Mouse (Mus musculus) neural tube, embryonic 11.5 days (tissue): ENCODE data around the gene Paqr9. TPM values are rescaled to one million over a fixed set of nuclear protein-coding genes. Genes with fewer than 3 reads are reported as not detected.

Experiments
- ATAC-seq: fragments of 200-750 bp; cut with Nextera tagmentation; 2 replicates; pipeline ENCODE4 v1.8.0; 2017; ENCODE audit warnings: moderate number of reproducible peaks, mild to moderate bottlenecking, moderate TSS enrichment, moderate library complexity; ENCODE audit not compliant: insufficient read depth, low FRiP score, low TSS enrichment
- DNase-seq: peaks from one replicate; pipeline ENCODE4 v3.0.0-alpha.2; 2015; ENCODE audit warnings: low spot score
- H3K27ac ChIP-seq: fragments of 300-500 bp; sonication (generic); 2 replicates; pipeline ENCODE4 v1.5.1; 2014; ENCODE audit warnings: low read depth, mild to moderate bottlenecking, low read length
- H3K27me3 ChIP-seq: fragments of 300-500 bp; sonication (generic); 2 replicates; pipeline ENCODE4 v1.6.1; 2014; ENCODE audit warnings: mild to moderate bottlenecking, low read length, mixed read lengths; ENCODE audit not compliant: control insufficient read depth, insufficient read depth
- H3K36me3 ChIP-seq: fragments of 300-500 bp; sonication (generic); 2 replicates; pipeline ENCODE4 v1.6.1; 2014; ENCODE audit warnings: mild to moderate bottlenecking, low read length, moderate library complexity, mixed read lengths; ENCODE audit not compliant: control insufficient read depth, insufficient read depth
- H3K4me1 ChIP-seq: fragments of 300-500 bp; sonication (generic); 2 replicates; pipeline ENCODE4 v1.6.1; 2014; ENCODE audit warnings: low read length, mixed read lengths; ENCODE audit not compliant: control insufficient read depth, insufficient read depth
- H3K4me2 ChIP-seq: fragments of 300-500 bp; sonication (generic); 2 replicates; pipeline ENCODE4 v1.6.1; 2014; ENCODE audit warnings: low read depth, mild to moderate bottlenecking, moderate library complexity
- H3K4me3 ChIP-seq: fragments of 300-500 bp; sonication (generic); 2 replicates; pipeline ENCODE4 v1.5.1; 2014; ENCODE audit warnings: low read depth, low read length
- H3K9ac ChIP-seq: fragments of 300-500 bp; sonication (generic); 2 replicates; pipeline ENCODE4 v1.6.1; 2014; ENCODE audit warnings: mild to moderate bottlenecking, low read length
- H3K9me3 ChIP-seq: fragments of 300-500 bp; sonication (generic); 2 replicates; pipeline ENCODE4 v1.6.1; 2016; ENCODE audit warnings: low read length; ENCODE audit not compliant: control insufficient read depth
- WGBS: fragments of 180-500 bp; shearing (Covaris S2); extraction: QIAGEN DNeasy Blood & Tissue Kit; methylation state at CpG from one replicate; pipeline ENCODE4 v1.1.7; 2014; 5-methylcytosine and 5-hydroxymethylcytosine counted together
- polyA plus RNA-seq: library from polyadenylated mRNA; unstranded; fragments of >200 nt; fragmentation: Nextera tagmentation; extraction: Ambion mirVana; gene quantifications from 2 replicates; pipeline ENCODE4 v1.2.1, GENCODE M21; 2014

Gene Paqr9
- polyA plus RNA-seq, 1 experiment from 2014 or later, result 0.80 TPM

GRCm38 (mm10) chr9:95566931-95567330, 7.5 kb downstream of the Paqr9 start:
- H3K27me3 ChIP-seq, result no peaks in the 10 kb centered on the region
- H3K4me2 ChIP-seq, result no peak overlapping the region
- H3K27ac ChIP-seq, result no peak overlapping the region
- no peak overlapping the region for H3K9ac ChIP-seq
- H3K4me3 ChIP-seq, result no peak overlapping the region
- DNase-seq (no peak), ATAC-seq (no peak)
- no peaks in the 10 kb centered on the region for H3K36me3 ChIP-seq
- no peaks in the 10 kb centered on the region for H3K9me3 ChIP-seq
- H3K4me1 ChIP-seq, result no peaks in the 10 kb centered on the region
- 67% methylated on average over 5 of the region's 5 CpGs for WGBS

GRCm38 (mm10) chr9:95569249-95569648, 9.8 kb downstream of the Paqr9 start:
- Histone ChIP-seq H3K27ac (no peak overlapping the region), H3K9ac (no peak overlapping the region), H3K4me1 (no peaks in the 10 kb centered on the region), H3K4me3 (no peak overlapping the region), H3K4me2 (no peak overlapping the region), H3K9me3 (no peaks in the 10 kb centered on the region), H3K27me3 (no peaks in the 10 kb centered on the region), H3K36me3 (no peaks in the 10 kb centered on the region)
- ATAC-seq, result no peak
- DNase-seq, result no peak
- WGBS, result 93% methylated on average over 5 of the region's 5 CpGs

- no peaks in the 10 kb centered on the region for H3K4me1 ChIP-seq
- ATAC-seq (no peak), DNase-seq (no peak)
- H3K27me3 ChIP-seq, result no peaks in the 10 kb centered on the region
- H3K27ac ChIP-seq, result no peak overlapping the region
- H3K4me3 ChIP-seq, result no peak overlapping the region
- H3K4me2 ChIP-seq, result no peak overlapping the region
- WGBS, result 91% methylated on average over 5 of the region's 5 CpGs
- H3K9ac ChIP-seq, result no peak overlapping the region
- H3K9me3 ChIP-seq, result no peaks in the 10 kb centered on the region
- no peaks in the 10 kb centered on the region for H3K36me3 ChIP-seq
These were observed 10.5 kb downstream of the Paqr9 start for GRCm38 (mm10) chr9:95569966-95570365.

GRCm38 (mm10) chr9:95570604-95571003, 11.1 kb downstream of the Paqr9 start:
- no peak overlapping the region for H3K4me2 ChIP-seq
- no peaks in the 10 kb centered on the region for H3K9me3 ChIP-seq
- no peak overlapping the region for H3K27ac ChIP-seq
- no peak for ATAC-seq
- no peak for DNase-seq
- H3K27me3 ChIP-seq, result no peaks in the 10 kb centered on the region
- no peak overlapping the region for H3K4me3 ChIP-seq
- no peak overlapping the region for H3K9ac ChIP-seq
- H3K4me1 ChIP-seq, result no peaks in the 10 kb centered on the region
- no peaks in the 10 kb centered on the region for H3K36me3 ChIP-seq
- WGBS, result 91% methylated on average over 4 of the region's 4 CpGs

- ATAC-seq, result no peak
- Histone ChIP-seq H3K4me1 (no peaks in the 10 kb centered on the region), H3K9ac (no peak overlapping the region), H3K27me3 (no peaks in the 10 kb centered on the region), H3K4me2 (no peak overlapping the region), H3K4me3 (no peak overlapping the region), H3K27ac (no peak overlapping the region), H3K9me3 (no peaks in the 10 kb centered on the region), H3K36me3 (no peaks in the 10 kb centered on the region)
- no peak for DNase-seq
- WGBS, result 75% methylated on average over 4 of the region's 4 CpGs
These were observed 12.0 kb downstream of the Paqr9 start for GRCm38 (mm10) chr9:95571494-95571893.

- H3K4me1 ChIP-seq, result no peaks in the 10 kb centered on the region
- H3K27me3 ChIP-seq, result no peaks in the 10 kb centered on the region
- ATAC-seq (no peak), DNase-seq (no peak)
- 77% methylated on average over 5 of the region's 5 CpGs for WGBS
- H3K36me3 ChIP-seq, result no peaks in the 10 kb centered on the region
- H3K9me3 ChIP-seq, result no peaks in the 10 kb centered on the region
- H3K4me2 ChIP-seq, result no peak overlapping the region
- no peak overlapping the region for H3K9ac ChIP-seq
- H3K27ac ChIP-seq, result no peak overlapping the region
- H3K4me3 ChIP-seq, result no peak overlapping the region
These were observed 13.1 kb downstream of the Paqr9 start for GRCm38 (mm10) chr9:95572558-95572957.

- no peak overlapping the region for H3K4me2 ChIP-seq
- no peak overlapping the region for H3K27ac ChIP-seq
- no peaks in the 10 kb centered on the region for H3K27me3 ChIP-seq
- H3K36me3 ChIP-seq, result no peaks in the 10 kb centered on the region
- ATAC-seq (no peak), DNase-seq (no peak)
- no peak overlapping the region for H3K4me3 ChIP-seq
- no peaks in the 10 kb centered on the region for H3K4me1 ChIP-seq
- H3K9ac ChIP-seq, result no peak overlapping the region
- 87% methylated on average over 4 of the region's 4 CpGs for WGBS
- no peaks in the 10 kb centered on the region for H3K9me3 ChIP-seq
These were observed 14.7 kb downstream of the Paqr9 start for GRCm38 (mm10) chr9:95574116-95574515.

GRCm38 (mm10) chr9:95577502-95577901, 18.0 kb downstream of the Paqr9 start:
- no peak for ATAC-seq
- WGBS, result 90% methylated on average over 6 of the region's 6 CpGs

GRCm38 (mm10) chr9:95578366-95578895, 19.0 kb downstream of the Paqr9 start:
- no peak overlapping the region for H3K4me3 ChIP-seq
- no peaks in the 10 kb centered on the region for H3K27me3 ChIP-seq
- no peaks in the 10 kb centered on the region for H3K4me1 ChIP-seq
- DNase-seq (no peak), ATAC-seq (no peak)
- H3K9me3 ChIP-seq, result no peaks in the 10 kb centered on the region
- H3K36me3 ChIP-seq, result no peaks in the 10 kb centered on the region
- no peak overlapping the region for H3K27ac ChIP-seq
- no peak overlapping the region for H3K4me2 ChIP-seq
- WGBS, result 90% methylated on average over 5 of the region's 5 CpGs
- H3K9ac ChIP-seq, result no peak overlapping the region

More at GRCm38 (mm10) chr9:95577502-95577901, 18.0 kb downstream of the Paqr9 start:
- Histone ChIP-seq H3K4me3 (no peak overlapping the region), H3K4me1 (no peaks in the 10 kb centered on the region), H3K9ac (no peak overlapping the region), H3K27me3 (no peaks in the 10 kb centered on the region), H3K4me2 (no peak overlapping the region), H3K36me3 (no peaks in the 10 kb centered on the region), H3K9me3 (no peaks in the 10 kb centered on the region), H3K27ac (no peak overlapping the region)
- DNase-seq, result no peak
